Mouse (Mus musculus): Measurements from ENCODE around the gene Cdsn. TPM values are rescaled to one million over a fixed set of nuclear protein-coding genes. Genes with fewer than 3 reads are reported as not detected.
"Not testable (repeated sequence)": the region's sequence is repeated elsewhere in the genome, so short reads cannot be mapped to it uniquely, and the experiment has no call there.

Cdsn gene
- total and polyA plus RNA-seq, 2 experiments from 2014 or later, result 0.29 TPM; not detected in 1

- no peak overlapping the region for H3K4me2 ChIP-seq (ENCODE audit: low read depth, low read length)
- WGBS, result 21% methylated on average over 10 of the region's 10 CpGs
- H3K4me3 ChIP-seq (ENCODE audit: low read length), result no peak overlapping the region
- no peak for ATAC-seq
- TF ChIP-seq CTCF (IDR thresholded peaks at IDR 0.05; ENCODE audit: low read depth), result no peak
- no peak overlapping the region for H3K27ac ChIP-seq
- H3K9ac ChIP-seq (replicated peaks; ENCODE audit: low read length), result no peak overlapping the region
- no peaks in the 10 kb centered on the region for H3K9me3 ChIP-seq (ENCODE audit: low read length)
- no peak for DNase-seq (ENCODE audit: low spot score)
- no peaks in the 10 kb centered on the region for H3K4me1 ChIP-seq (ENCODE audit: insufficient read depth, low read length)
- peaks cover 5% of the 10 kb centered on the region; the same call in 1 of the 2 replicates for H3K27me3 ChIP-seq (ENCODE audit: insufficient read depth, low read length)
- H3K36me3 ChIP-seq (ENCODE audit: insufficient read depth, low read length), result no peaks in the 10 kb centered on the region
Observed at GRCm38 (mm10) chr17:35506881-35507280, 45.0 kb upstream of the Cdsn start.

GRCm38 (mm10) chr17:35507556-35508260 lies 44.2 kb upstream of the Cdsn start:
- no peak overlapping the region for H3K9ac ChIP-seq (replicated peaks; ENCODE audit: low read length)
- H3K27ac ChIP-seq, result no peak overlapping the region
- ATAC-seq (no peak), DNase-seq (ENCODE audit: low spot score) (no peak)
- no peaks in the 10 kb centered on the region for H3K36me3 ChIP-seq (ENCODE audit: insufficient read depth, low read length)
- no peak for TF ChIP-seq CTCF (IDR thresholded peaks at IDR 0.05; ENCODE audit: low read depth)
- H3K9me3 ChIP-seq (ENCODE audit: low read length), result no peaks in the 10 kb centered on the region
- H3K4me3 ChIP-seq (ENCODE audit: low read length), result no peak overlapping the region
- H3K27me3 ChIP-seq (ENCODE audit: insufficient read depth, low read length), result peaks cover 5% of the 10 kb centered on the region; the same call in 1 of the 2 replicates
- no peaks in the 10 kb centered on the region for H3K4me1 ChIP-seq (ENCODE audit: insufficient read depth, low read length)
- 34% methylated on average over 13 of the region's 13 CpGs for WGBS
- H3K4me2 ChIP-seq (ENCODE audit: low read depth, low read length), result no peak overlapping the region

GRCm38 (mm10) chr17:35508279-35508678 lies 43.6 kb upstream of the Cdsn start:
- not testable (repeated sequence) for H3K36me3 ChIP-seq (ENCODE audit: insufficient read depth, low read length); ATAC-seq; H3K27ac ChIP-seq; H3K9ac ChIP-seq (replicated peaks; ENCODE audit: low read length); DNase-seq (ENCODE audit: low spot score); H3K27me3 ChIP-seq (ENCODE audit: insufficient read depth, low read length); H3K9me3 ChIP-seq (ENCODE audit: low read length); H3K4me3 ChIP-seq (ENCODE audit: low read length); H3K4me2 ChIP-seq (ENCODE audit: low read depth, low read length); H3K4me1 ChIP-seq (ENCODE audit: insufficient read depth, low read length)
- 49% methylated on average over 3 of the region's 5 CpGs for WGBS

GRCm38 (mm10) chr17:35509284-35509683 lies 42.6 kb upstream of the Cdsn start:
- Histone ChIP-seq H3K9ac (replicated peaks; ENCODE audit: low read length) (no peak overlapping the region), H3K4me3 (ENCODE audit: low read length) (no peak overlapping the region), H3K27ac (no peak overlapping the region), H3K4me1 (ENCODE audit: insufficient read depth, low read length) (no peaks in the 10 kb centered on the region), H3K27me3 (ENCODE audit: insufficient read depth, low read length) (peaks cover 5% of the 10 kb centered on the region; the same call in 1 of the 2 replicates), H3K9me3 (ENCODE audit: low read length) (no peaks in the 10 kb centered on the region), H3K4me2 (ENCODE audit: low read depth, low read length) (no peak overlapping the region), H3K36me3 (ENCODE audit: insufficient read depth, low read length) (no peaks in the 10 kb centered on the region)
- no peak for ATAC-seq
- 37% methylated on average over 8 of the region's 8 CpGs for WGBS
- TF ChIP-seq CTCF (IDR thresholded peaks at IDR 0.05; ENCODE audit: low read depth), result peak; percentile 62
- peak; percentile 59 for DNase-seq (ENCODE audit: low spot score)

GRCm38 (mm10) chr17:35512916-35513626 lies 38.9 kb upstream of the Cdsn start:
- H3K36me3 ChIP-seq (ENCODE audit: insufficient read depth, low read length), result no peaks in the 10 kb centered on the region

GRCm38 (mm10) chr17:35513886-35514285 lies 38.0 kb upstream of the Cdsn start:
- Histone ChIP-seq H3K36me3 (ENCODE audit: insufficient read depth, low read length) (no peaks in the 10 kb centered on the region), H3K27me3 (ENCODE audit: insufficient read depth, low read length) (no peaks in the 10 kb centered on the region), H3K4me2 (ENCODE audit: low read depth, low read length) (no peak overlapping the region), H3K9me3 (ENCODE audit: low read length) (no peaks in the 10 kb centered on the region), H3K27ac (no peak overlapping the region), H3K9ac (replicated peaks; ENCODE audit: low read length) (no peak overlapping the region), H3K4me1 (ENCODE audit: insufficient read depth, low read length) (peaks cover 4% of the 10 kb centered on the region; the same call in 1 of the 2 replicates), H3K4me3 (ENCODE audit: low read length) (no peak overlapping the region)
- peak; percentile 64 for DNase-seq (ENCODE audit: low spot score)
- WGBS, result 6% methylated on average over 2 of the region's 2 CpGs
- peak; percentile 77 for TF ChIP-seq CTCF (IDR thresholded peaks at IDR 0.05; ENCODE audit: low read depth)
- no peak for ATAC-seq

More at GRCm38 (mm10) chr17:35512916-35513626, 38.9 kb upstream of the Cdsn start:
- no peak overlapping the region for H3K9ac ChIP-seq (replicated peaks; ENCODE audit: low read length)
- no peak for ATAC-seq
- no peak overlapping the region for H3K27ac ChIP-seq
- TF ChIP-seq CTCF (IDR thresholded peaks at IDR 0.05; ENCODE audit: low read depth), result peak; percentile 75
- H3K9me3 ChIP-seq (ENCODE audit: low read length), result no peaks in the 10 kb centered on the region
- H3K4me3 ChIP-seq (ENCODE audit: low read length), result no peak overlapping the region
- H3K4me1 ChIP-seq (ENCODE audit: insufficient read depth, low read length), result peaks cover 4% of the 10 kb centered on the region; the same call in 1 of the 2 replicates
- peak; percentile 58 for DNase-seq (ENCODE audit: low spot score)
- 89% methylated on average over 7 of the region's 7 CpGs for WGBS
- no peaks in the 10 kb centered on the region for H3K27me3 ChIP-seq (ENCODE audit: insufficient read depth, low read length)
- H3K4me2 ChIP-seq (ENCODE audit: low read depth, low read length), result no peak overlapping the region
